Mouse (Mus musculus) megakaryocyte, adult 5-6 weeks (primary cell): ENCODE measurements at regions not wholly inside any gene's neighbourhood (a gene's known extent, or its start where the extent isn't known, plus 50 kb on each side); places are given as distances from the start of the nearest gene placed in this dataset.

Experiments used
- ATAC-seq: 2 replicates; pipeline ENCODE4 v1.8.0; 2016; ENCODE audit warnings: mild to moderate bottlenecking, inconsistent platforms; ENCODE audit not compliant: poor library complexity, severe bottlenecking

DNA sequence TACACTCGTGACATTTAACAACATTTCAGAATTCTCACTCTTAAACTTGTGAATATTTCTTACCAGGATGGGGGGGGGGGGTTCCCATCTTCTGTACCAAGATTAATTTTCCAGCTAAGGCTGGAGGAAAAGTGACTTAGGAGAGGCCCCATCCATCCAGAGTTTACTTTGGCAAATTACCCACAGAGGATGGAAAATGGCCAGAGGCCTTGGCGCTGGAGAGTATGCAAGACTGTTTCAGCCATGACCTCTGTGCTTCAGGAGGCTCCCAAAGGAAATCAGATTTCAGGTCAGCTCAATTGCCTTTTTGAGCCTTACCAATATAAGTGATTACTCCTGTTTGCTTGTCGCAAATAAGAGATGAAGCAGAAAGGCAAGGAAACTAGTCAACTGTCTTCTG is 143.4 kb upstream of the F930015N05Rik start:
- no peak for ATAC-seq

DNA sequence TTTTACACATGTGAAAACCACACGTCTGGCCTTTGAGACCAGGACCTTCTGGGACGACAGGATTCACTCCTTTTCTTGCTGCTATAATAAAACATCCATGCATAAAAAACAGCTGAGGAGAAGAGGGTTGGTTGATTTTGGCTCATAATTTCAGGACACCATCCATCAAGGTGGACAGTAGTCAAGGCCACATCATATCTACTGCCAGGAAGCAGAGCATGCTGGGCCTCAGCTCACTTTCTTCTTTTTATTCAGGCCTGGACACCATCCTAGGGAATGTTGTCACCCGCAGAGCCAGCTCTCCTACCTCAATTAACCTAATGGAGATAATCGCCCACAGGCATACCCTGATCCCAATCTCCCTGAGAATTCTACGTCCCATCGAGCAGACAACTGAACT is 149.6 kb upstream of the F930015N05Rik start:
- no peak for ATAC-seq

DNA sequence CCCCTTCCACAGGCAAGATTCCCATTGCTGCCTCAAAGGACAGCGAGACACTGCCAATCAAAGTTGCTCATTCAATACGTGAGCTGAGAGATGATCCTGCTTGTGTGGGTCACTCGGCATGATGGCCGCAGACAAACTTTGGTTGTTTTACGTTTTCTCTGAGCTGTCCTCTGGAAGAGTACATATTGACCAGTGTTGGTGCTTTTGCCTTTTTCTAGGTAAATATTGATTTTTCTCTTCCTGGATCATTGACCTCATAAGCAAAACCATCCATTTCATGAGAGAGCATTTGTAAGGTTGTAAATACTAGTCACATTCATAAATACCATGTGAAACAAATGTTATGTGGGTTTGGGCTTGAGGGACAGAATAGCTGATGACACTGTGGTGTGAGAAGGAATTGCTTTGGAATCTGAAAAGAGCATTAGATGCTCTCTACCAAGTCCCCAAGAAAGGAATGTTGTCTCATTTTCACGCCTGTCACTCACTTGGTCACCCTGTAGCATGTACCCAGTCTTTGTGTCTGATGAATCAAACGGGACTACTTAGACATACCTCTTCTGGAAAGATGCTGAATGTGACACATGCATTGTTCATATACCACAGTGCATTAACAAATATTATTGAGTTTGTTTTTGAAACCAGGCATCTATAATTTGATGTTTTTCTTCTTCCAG is 150.7 kb upstream of the F930015N05Rik start:
- ATAC-seq = no peak

DNA sequence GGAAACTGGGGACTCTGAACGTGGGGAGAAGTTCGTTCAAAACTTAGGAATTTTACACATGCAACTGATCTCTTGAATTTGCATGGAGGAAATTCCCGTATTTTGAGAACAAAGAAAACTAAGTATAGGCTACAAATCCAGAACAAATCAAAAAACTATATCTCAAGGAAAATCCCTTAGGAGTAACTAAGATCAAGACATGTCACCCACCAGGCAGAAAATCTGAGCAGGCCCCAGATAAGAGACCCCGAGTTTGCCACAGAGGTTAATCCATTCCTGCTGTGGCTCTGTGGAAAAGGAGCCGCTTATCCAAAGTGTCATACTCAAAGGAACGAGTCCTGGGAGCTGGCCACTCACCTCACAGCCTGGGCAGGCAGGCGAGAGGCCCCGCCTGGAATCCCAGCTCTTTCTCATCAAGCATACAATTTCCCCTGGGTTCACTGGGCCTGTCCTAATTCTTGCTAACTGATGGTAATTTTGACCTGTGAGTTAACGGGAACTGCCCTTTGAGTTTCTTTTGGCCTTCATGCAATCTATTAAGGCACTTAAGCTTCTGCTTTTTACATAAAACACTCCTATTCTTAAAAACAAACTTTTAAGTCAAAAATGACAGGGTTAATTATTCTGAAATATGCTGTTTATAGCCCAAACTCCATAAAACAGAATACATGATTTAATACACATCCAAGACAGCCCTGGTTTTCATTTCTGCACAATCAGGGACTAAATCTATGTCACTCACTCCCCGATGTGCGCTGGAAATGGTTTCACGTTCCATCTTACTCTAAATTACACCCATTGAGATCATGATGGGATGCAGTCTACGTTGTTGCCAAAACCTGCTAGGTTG is 151.5 kb upstream of the F930015N05Rik start:
- no peak for ATAC-seq

DNA sequence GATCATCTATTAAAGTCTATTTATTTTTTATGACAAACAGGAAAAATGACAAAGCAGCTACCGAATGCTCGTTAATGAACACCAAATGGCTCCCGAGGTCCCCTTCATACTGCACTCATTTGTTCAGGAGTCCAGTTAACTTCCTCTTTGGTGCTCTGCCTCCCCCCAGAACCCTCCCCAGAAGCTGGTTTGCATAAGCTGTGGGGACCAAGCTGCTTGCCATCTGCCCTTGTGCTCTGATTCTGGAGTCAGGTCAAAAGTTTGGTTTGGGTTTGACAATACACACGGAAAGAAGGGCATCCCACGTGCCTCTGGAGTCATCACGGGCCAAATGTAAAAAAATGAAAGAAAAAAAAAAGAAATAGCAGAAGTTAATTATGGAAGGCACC is 152.1 kb upstream of the F930015N05Rik start:
- 0 out of 2 replicates have a peak, but pooled peaks have one; percentile 27 for ATAC-seq

DNA sequence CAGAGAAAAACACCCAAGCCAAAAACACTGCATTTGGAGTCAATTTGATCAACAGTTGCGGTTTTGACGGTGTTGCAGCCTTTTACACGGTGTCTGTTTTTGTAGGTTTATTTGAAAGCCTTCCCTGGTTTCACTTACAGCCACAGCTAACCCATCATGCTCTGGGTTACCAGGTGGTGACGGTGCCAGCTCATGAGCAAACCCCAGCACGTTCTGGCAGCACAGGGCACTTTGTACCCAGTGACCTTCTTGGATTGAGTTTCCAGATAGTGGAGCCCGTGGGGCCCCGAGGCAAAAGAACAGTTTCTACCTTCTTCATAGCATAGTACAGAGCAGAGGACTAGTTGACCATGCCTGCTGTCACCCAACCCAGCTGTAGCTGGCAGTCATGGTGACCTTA is 152.6 kb upstream of the F930015N05Rik start:
- ATAC-seq = no peak

DNA sequence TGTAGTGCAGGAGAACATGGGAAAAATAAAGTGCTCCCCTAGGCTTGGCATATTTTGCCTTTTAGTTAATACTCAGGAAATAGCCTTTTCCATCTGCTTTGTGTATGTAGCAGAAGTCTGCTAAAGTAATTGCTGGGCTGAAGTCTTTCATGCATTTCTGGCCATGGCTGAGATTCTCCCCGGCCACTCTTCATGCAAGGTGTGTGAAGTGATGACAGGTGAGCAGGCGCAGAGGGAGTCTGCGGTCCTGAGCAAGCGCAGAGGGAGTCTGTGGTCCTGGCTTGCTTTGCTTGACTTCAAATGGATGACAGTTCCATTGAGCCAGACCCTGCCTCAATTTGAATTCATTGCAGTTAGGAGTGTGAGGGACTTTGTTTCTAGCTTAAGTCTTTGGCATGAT is 153.6 kb upstream of the F930015N05Rik start:
- no peak for ATAC-seq

DNA sequence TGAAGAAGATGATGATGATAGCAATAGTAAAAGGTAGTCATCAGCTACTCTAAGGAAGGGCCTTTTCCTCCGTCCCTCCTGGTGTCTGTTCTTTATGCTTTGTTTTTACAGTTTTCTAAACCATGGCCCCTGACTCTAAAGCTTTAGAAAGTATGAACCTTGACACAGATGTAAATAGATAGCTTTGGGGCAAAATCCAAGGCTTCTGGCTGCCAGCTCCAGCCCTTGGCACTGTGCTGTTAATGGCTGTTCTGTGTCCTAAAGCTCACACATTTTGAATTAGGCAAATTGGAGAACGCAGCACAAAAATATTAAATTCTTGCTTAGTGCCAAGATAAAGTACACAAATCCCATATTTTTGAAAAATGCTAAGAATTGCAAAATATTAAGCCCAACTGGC is 155.8 kb upstream of the F930015N05Rik start:
- ATAC-seq = no peak

DNA sequence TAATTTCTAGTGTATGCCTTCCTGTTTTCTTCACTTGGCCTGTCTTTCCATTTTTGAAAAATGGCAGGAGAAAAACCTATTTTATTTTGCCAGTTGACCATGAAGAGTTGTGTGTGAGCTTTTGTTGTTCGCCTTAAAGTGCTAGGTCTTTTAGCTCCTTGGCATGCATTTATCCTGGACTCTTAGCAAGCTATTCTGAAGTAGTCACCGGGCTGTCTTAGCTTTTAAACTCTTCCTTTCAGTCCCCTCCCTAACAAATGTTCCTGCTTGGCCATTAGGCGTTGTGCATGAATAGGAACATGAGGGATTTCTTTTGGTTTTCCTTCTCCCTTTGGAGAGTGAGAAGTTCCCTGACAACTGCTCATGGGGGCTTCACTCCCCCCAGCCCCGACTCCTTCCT is 160.9 kb upstream of the F930015N05Rik start:
- no peak for ATAC-seq

DNA sequence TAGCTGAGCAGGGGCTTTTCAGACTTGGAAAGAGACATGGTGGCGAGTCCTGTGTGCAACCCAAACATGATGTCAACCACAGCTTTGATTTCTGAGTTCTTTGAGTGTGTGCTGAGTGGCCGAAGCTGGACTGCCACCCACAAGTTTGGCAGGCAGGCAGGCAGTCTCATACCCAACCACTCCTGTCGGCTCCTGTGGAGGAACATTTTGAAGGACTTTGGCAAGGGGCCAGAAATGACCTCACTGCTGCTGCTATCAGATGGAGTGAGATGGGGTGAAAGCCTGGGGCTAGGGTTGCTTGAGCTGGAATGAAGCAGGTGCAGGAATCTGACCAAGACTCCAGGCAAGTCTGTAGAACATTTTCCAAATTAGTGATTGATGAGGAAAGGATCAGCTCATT is 162.7 kb upstream of the F930015N05Rik start:
- no peak for ATAC-seq

DNA sequence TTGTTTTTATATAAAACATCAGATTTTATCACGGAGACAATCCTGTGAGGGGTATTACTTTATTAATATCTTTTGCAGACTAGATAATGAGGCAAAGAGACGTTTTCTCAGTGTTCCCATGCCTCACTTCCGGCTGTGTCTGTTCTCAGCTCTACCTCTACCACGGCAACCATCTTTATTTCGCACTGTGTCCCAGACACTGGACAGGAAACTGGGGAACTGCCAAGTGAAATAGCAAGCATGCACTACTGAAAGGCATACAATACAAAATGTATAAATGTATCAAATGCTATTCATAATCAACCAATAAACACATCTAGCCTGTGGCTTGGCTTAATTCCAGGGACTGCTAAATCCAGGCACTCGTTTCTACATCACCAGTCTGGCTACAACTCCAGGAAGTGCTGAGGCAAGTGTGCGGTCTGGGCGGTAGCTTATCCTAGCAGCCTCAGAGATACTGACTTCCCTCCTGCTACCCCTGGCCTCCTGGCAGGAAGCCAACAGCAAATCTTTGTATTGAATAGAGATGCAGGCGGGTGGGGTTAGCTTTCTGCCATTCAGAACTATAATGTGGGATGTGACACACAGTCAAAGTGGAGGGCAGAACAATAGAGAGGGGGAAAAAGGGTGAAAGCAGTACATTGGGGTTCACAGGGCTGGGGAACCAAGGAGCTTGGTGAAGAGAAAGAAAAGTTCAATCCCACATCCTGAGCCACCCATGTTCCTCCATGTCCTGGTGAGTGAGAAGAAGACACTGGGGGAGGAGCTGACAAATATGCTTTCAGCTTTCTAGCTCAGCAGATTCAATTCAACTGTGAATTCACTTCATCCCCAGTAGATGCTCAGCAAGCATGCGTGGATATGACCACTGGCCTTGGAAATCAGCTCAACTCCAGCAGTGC is 164.0 kb upstream of the F930015N05Rik start:
- peak; percentile 98 for ATAC-seq

DNA sequence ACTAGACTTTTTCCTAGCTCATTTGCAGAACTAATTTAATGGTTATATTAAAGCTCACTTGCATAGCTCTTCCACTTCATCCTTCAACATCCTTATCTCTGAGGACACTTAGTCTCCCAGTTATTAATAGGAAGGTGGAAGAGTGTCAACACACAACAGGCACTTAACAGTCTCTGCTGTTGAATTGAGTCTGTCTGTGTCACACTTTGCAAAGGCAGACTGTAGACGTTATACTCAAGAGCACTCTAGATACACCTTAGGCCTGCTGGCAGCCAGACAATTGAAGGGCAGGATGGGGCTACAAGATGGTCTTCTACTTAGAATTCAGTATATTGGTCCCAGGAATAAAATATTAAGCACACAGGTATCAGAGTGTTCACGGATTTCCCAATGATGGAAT is 172.6 kb upstream of the F930015N05Rik start:
- no peak for ATAC-seq

DNA sequence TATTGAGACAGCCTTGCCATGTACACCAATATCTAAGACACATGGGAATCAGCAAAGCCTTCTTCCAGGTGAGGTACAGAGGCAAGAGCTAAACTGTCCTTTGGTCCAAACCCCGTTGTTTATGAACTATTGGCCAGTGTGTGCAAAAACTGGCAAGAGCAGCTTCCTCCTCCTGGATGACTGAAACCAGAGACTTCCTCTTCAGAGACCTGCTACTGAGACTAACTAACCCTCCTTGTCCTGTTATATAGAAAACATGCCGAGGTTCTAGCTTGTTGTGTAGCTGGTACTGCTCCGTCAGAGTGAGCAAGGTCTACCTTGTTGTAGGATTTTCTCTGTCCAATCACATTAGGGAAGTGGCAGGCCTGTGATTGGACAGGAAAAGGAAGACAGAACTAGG is 174.3 kb upstream of the F930015N05Rik start:
- ATAC-seq = peak; percentile 91

DNA sequence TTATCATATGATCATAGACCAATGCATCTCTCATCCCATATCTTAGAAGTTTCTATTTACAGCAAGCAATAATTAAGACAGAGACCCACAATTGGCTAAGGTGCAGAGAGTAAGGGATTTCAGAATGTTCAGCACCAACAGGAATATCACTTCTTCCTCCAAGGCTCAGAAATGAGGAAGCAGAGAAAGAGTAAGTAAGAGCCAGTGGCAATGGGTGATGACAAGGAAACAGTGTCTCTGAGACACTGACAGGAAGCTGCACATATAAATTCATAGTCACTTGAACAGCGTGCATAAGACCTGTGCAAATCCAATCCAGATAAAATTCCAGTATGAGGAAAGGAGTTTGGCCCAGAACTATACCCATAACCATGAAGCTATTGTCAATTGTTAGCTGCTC is 178.7 kb upstream of the F930015N05Rik start:
- peak; percentile 73 for ATAC-seq

DNA sequence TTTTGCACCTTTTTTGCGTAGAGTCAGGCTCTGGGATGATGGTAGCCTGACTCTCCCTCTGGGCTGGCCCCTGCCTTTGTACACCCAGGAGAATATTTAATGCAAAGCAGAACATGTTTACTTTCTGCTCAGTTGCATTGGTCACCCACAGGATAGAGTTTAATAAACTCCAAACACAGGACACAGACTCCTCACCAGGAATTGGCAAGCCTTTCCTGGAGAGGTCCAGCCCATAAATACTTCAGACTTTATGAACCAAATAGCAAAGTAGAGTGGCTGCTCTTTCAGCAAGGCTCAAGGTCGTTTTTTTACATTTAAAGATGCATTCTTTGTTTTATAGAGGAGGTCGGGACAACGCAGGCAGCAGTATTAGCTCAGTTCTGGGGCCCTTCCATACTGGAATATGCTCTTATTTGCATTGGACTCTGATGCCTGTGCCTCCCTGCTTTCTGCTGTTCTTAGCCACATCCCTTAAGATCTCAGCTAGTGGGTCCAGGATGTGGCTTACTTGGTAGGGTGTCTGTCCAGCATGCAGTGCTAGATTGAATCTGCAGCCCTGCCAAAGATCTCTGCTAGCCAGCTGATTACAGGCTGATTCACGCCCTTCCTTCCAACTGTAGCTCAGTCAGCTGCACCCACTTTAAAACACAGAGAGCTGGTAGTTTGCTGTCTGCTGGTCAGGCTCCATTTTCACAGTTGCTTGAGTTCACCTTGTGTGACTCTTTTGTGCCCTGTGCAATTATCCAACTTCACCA is 182.4 kb upstream of the F930015N05Rik start:
- no peak for ATAC-seq

DNA sequence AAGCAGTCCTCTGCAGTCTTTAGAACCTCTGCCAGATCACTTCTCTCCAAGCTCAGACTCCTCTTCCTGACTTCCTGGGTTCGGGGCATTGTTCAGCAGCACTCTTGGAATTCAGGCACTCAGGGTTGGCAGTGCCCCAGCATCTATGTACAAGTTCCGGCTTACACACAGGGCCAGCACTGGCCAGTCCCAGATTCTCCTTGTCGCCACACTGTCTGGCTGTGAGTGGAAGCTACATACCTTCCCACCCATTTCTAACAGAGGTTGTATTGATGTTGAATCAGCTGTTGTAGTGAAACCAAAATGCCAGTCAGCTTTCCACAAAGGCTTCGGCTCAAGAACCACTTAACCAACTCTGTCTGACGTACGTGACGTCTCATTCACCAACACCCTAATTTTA is 190.7 kb upstream of the F930015N05Rik start:
- no peak for ATAC-seq

DNA sequence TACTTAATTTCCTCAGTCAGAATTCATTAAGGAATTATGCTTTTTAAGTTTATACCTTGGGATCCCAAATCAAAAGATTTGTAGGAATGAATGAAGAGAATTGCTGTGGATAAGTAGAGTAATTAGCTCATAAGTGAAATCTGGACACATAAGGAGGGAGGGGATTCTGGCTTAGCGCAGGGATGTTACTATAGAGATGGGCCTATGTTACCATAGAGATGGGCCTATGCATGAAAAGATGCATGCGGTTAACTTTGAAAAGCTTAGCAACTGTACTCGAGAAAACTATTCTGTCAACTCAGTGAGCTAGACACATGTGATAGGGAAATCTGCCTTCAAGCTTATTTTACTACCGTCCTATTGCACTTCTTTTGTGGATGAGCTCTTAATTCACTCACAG is 204.5 kb upstream of the F930015N05Rik start:
- no peak for ATAC-seq

DNA sequence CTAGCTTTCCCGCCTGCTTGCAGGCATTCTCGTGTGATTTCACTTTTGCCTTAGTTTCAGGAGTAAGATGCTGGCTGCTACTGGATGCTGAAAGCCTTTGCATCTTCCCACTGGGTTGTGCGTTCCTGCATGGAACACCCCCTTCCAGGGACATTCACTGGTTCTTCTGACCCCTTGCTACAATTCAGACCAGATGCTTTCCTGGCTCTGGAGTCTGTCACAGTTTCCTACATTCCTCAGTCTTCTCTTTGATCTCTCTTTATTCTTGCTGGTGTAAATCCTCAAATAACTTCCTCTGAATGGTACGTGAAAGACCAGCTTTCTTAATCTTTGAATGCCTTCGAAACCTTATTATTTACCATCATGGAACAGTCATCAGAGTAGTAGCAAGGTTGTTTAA is 206.7 kb upstream of the F930015N05Rik start:
- ATAC-seq = no peak

DNA sequence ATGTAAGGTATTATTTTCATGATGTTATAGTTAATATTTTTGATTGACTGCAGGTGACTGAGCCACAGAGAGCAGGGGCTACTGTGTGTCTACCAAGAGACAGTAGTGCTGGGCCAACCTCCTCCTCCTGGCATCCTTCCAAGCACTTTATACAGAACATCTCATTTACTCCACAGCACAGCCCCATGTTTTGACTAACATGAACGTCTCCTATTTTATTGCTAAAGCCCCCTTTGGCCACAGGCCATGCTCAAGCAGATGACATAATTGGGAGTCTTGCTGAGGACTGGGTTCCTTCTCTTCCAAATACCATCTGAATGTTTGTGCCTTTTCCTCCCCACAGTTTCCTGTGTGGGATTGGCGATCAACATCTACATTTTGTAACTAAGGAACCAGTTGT is 211.5 kb upstream of the F930015N05Rik start:
- ATAC-seq = no peak

DNA sequence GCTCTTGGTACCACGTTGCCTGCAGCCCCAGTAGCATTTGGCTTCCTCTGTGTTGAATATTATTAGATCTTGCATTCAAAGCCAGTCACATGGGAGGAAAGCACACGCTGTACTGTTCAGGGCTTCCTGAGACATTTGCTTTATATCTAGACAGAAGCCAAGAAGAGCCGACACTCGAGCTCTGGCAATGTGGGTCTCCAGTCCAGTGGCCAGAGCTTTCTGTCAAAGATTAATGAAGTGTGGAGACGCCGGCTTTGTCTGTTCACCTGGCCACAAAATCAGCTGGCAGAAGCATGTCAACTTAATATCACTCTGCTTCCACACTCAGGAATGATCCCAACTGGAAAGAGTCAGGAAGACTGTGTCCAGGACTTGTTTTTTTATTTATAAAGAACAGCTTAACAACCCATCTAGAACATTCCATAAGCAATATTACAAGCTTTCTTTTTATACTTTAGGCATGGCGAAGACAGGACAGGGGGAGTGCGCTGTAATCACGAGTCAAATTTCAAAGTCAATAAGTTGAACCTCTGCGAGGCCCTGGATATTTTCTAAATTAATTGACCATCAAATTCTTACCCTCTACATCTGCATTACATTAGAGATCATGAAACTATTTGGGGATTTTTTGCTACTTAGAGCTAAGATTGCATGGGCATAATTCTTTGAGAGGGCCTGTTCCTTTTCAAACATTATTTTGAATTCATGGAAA is 214.3 kb upstream of the F930015N05Rik start:
- no peak for ATAC-seq
